Mouse (Mus musculus) C2C12 (cell line): Measurements from ENCODE around the gene Cacna1h.

Source experiments
- CTCF ChIP-seq: IDR thresholded peaks from one replicate; pipeline ENCODE4 v1.5.1; 2011; ENCODE audit not compliant: control insufficient read depth, insufficient read depth, insufficient read length
- MAX ChIP-seq: IDR thresholded peaks from one replicate; pipeline ENCODE4 v1.6.1; 2011; ENCODE audit warnings: mild to moderate bottlenecking, control low read depth
- MYOD1 ChIP-seq: IDR thresholded peaks from one replicate; pipeline ENCODE4 v1.6.1; 2011; ENCODE audit warnings: low read depth; ENCODE audit not compliant: control insufficient read depth, insufficient read length

DNA sequence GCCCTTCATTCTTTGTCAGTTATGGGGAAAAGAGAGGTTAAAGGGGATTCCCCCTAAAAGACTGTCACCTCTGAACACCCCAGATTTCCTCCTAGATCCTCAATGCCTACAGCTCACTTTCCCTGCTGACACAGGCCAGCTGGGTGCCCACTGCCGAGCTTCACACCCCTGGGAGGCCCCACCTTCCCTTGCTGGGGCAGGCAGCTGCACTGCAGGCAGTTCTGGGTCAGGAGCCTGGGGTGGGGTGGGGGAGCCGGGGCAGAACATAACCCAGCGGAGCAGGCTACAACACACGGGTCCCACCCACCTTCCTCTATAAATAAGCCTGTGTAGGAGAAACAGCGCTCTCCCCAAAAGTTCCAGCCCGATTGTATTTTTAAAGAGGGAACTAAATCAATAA lies 3.7 kb downstream of the Cacna1h start:
- TF ChIP-seq CTCF, result no peak
- TF ChIP-seq MYOD1, result no peak
- TF ChIP-seq MAX, result no peak
